Mouse (Mus musculus) retina, postnatal 7 days (tissue): ENCODE measurements around the gene Dcdc2b.

Experiments used
- DNase-seq: peaks from one replicate; pipeline ENCODE4 v3.0.0-alpha.2; 2012; ENCODE audit warnings: low read depth, low spot score

Gene Dcdc2b

DNA sequence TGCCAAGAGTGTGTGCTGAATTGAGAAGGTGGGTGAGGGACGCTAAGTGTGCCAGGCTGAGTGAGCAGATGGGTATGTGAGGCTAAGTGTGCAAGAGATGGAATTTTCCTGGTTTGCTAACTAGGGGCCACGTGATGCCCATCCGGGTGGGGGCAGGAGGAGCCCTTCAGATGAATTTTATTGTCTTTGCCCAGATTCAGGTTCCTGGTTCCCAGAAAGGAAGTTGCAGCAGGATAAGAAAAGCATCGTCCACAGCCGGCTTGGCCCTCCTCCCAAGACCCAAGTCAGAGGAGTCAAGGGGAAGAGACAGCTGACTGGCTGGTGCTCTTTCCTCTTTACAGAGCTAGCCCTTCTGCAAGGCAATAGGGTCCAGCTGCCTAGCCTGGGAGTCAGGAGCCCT is 35.6 kb downstream of the Dcdc2b start, which contains the start of gene Fam167b:
TSS of gene Fam167b (minus strand) at position 84 of the 400 bp plus-strand sequence.
- no peak for DNase-seq

DNA sequence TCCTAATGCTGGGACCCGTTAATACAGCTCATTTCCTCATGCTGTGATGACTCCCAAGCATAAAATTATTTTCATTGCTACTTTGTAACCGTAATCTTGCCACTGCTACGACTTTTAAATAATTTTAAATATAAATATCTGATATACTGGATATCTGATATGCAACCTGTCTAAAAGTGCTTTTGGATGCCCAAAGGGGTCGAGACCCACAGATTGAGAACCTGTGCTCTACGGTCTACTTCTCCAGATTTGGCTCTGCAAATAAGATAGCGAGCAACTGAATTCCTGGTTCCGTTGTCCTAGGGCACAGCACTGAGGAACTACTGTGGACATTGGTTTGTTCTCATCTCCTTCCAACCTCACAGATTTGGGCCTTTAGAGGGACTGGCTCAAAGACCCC is 36.4 kb downstream of the Dcdc2b start:
- no peak for DNase-seq

DNA sequence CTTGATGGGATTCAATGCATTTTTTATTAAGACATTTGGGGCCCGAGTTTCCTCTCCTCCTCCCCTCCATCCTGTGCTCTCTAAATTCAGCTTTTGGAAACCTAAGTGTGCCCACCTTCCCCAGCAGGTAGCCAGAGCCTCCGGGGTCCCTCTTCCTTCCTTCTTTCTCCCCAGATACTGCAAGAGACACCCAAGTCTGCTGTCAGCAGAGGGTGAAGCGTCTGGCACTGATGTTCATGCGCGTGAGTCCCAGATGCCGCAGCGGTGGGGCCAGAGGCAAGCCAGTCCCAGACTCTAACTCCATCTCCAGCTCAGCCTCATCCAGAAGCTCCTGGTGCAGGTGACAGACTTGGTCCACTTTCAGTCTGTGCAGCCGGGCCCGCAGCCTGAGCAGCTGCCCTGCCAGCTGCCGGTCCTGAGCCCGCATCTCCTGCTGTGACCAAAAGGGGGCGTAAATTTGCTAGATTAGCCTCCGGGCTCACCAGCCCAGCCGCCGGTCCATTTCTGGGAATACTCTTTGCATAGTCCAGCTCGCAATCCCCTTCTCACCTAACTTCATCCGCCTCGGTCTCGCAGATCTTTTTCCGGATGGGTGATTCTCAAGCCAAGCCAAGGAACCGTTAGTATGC is 37.1 kb downstream of the Dcdc2b start:
- peak; percentile 49 for DNase-seq

DNA sequence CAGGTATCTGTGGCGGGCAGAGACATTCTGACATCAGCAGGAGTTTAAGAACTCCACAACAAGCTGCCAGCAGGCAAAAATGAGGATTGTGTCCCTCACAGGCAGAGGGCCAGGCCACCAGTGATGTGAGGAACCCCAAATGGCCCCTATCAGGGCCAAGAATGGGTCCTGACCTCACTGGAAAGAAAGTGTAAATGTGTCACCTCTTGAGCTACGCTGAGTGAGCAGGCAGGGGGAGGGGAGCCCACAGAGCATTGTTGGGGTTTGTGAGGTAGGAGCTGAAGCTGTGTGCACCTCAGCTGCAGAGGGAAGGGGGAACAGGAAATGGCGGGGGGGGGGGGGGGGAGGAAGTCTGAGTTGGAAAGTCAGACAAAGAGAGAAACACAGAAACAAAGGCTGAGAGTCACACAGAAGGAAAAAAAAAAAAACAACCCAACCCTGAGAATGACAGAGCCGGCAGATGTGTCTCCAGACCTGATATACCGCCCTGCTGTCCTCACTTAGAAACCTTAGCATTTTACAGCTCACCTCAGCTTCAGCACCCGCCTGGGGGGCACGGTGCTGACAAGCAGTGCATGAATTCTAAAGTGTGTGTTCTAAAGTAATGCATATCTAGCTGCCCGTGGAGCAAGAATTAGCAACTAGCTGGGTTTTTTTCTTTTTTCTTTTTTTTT is 38.7 kb downstream of the Dcdc2b start:
- DNase-seq: no peak

DNA sequence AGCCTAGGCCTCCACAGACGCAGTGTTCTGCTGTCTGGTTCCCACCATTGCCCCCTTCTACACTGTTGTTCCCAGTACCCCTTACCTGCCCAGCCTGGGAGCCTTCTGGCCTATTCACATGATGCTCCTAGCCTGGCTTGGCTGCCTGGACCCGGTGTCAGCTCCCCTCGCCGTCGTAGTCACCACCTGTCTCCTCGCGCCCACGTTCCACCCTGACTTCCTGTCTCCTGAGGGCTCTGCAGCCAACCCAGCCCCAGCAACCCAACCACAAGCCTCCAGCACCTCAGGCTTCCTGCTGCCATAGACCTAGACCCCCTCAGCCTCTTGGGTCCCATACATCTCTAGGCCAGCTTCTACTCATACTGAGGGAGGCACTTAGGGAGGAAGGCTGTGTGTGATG is 40.6 kb downstream of the Dcdc2b start, which contains the start of gene Lck:
TSS of gene Lck (minus strand) at position 212 of the 400 bp plus-strand sequence.
- no peak for DNase-seq

DNA sequence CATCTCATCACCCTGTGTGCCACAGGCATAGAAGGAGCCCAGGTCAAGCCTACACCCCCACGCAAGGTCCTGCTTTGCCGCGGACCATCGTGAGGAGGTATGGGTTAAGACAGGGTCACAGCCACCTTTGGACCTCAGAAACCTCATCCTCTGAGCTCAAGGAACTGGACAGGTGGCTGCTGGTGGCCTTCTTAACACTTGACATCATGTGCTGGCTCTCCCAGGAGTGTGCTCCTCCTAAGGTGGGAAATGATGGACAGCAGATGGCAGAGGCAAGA is 41.0 kb downstream of the Dcdc2b start:
- no peak for DNase-seq

DNA sequence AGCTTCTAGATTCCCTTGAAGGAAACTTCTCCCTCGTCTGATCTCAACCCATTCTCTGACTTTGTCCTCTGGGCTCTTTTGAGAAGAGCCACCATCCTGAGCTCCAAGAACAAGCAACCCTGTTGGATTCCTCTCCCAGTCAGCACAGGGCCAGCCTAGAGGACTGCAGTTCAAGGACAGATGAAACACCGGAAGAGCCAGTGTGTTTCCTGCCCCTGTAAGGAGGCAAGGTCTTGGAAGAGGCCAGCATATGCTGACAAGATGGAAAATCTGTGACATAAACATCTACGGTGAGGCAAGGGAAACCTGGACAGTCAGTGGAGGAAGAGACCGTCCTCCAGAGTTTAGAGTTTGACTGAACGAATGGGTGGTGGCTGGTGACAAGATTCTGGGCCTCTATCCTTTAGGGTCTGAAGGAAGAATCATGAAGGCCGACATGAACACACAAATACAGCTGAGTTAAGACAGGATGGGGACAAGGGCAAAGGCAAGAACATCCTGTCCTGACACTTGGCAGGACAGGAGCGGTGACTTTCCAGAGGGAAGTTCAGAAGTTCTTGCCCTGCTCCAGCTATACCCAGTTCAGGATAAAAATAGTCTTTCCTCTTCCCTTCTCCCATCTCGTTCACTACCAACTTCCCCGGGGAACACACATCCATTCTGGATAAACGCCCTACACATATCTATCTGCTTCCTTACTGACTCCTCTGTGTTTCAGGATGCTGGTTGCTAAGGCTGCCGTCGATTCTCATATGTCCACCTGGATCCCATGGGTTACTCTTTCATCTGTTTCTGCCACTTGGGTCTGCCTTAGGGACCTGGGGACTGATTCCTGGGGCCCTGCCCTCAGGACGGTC is 41.6 kb downstream of the Dcdc2b start:
- no peak for DNase-seq

DNA sequence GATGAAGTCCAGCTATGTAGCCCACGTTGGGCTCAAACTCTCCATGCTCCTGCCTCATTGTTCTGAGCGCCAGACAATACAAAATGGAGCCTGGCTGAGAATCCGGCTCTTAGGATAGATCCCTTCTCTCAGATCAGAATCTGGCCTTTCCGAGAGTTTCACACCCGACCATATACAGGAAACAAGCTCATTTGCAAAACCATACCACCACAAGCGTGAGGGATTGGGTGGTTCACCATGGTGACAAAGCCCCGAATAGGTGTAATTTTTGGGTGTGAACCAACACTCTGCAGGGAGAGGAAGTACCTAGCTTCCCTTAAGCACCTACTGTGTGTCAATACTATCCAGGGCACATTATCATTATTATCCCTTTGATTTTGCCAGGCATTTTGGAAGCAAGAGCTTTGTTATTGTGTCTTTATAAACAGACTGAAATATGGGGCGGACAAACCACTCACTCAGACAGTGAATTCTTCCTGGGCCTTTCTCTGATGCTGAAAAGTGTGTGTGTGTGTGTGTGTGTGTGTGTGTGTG is 42.4 kb downstream of the Dcdc2b start:
- DNase-seq: no peak

DNA sequence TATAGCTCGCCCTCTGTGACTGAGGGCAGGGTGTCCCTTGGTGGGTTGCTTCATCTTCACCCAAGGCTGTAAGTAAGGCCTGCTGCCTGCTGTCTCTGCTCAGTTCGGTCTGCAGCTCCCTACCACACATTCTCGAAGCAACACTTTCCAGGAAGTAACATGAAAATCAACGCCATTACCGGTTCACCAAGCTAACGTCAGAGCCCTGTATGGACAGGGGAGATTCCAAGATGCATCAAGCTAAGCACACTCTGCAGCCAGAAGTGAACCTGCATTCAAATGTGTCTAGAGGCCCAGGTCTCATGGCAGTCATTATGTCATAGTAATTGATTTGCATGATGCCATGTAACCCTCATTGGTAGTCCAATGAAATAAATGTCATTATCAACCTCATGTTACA is 44.0 kb downstream of the Dcdc2b start:
- no peak for DNase-seq

DNA sequence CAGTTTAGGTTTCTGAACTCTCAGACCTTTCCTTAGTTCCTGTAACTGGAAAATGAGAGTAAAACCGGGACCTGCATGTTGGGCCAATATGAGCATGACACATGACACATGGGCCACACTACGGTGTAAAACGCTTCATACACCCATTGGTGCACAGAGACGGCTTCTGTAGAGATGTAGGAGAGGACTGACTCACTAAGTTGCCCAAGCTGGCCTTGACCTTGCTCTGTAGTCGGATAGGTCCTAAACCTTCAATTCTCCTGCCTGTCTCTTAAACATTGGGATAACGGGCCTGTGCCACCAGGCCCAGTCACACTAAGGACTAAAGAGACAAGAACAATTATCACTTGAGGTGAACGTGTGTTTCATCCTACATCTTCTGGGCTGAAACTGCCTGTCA is 45.7 kb downstream of the Dcdc2b start:
- no peak for DNase-seq

DNA sequence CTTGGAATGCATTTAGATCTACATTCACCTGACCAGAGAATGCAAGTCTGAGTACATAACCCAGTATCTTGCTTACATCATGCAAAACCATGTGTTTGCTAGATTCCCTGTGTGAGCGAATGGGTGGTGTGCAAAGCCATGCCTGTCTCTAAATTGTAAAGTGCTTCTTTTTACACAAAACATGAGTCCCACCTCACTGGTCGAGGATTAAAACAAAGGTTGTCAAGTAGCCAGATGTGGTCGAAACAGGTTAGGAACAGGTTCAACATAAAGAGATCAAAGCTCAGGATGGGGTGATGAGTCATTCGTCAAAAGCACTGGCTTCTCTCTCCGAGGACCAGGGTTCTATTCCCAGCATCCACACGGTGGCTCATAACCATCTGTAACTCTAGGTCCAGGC is 48.9 kb downstream of the Dcdc2b start:
- DNase-seq: no peak

DNA sequence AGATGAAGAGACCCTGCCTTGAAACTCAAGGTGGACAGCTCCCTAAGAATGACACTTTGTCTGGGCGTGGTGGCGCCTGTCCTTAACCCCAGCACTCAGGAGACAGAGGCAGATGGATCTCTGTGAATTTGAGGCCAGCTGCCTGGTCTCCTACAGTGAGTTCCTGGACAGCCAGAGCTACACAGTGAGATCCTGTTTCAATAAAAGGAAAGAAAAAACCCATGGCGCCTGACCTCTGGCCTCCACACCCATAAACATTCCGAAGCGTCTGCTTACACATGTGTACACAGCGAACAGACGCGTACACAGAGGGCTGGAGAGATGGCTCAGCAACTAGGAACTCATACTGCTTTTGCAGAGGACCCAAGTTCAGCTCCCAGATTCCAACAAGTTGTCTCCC is 50.3 kb downstream of the Dcdc2b start:
- no peak for DNase-seq

DNA sequence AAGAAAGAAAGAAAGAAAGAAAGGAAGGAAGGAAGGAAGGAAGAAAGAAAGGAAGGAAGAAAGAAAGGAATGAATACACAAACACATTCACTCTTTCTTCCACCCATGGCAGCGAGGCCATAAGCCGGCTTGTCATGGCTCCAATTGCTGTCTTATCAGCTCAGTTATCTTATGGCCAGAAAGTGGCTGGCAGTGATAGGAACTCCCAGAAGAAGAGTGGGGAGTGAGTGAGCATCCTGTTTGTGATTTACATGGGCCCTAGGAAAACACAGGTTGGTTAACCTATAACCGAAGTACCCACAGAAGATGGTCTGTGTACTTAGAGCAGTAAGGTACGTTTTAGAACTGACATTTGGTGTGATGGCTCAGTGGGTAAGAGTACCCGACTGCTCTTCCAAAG is 52.9 kb downstream of the Dcdc2b start:
- no peak for DNase-seq
